Mouse (Mus musculus) MEL (cell line): ENCODE measurements around the gene Dkk3. TPM values are rescaled to one million over a fixed set of nuclear protein-coding genes. Genes with fewer than 3 reads are reported as not detected.

Source experiments
- DNase-seq: peaks from one replicate; pipeline ENCODE4 v3.0.0; 2011; ENCODE audit warnings: low read depth, low spot score
- H3K27ac ChIP-seq: 2 replicates; pipeline ENCODE4 v1.5.1; 2012; ENCODE audit warnings: low read depth, mild to moderate bottlenecking, control low read depth, low read length, moderate library complexity; ENCODE audit not compliant: control insufficient read depth
- H3K27me3 ChIP-seq, 2 experiments: fragments of 150-350 bp in 1 of 2; sonication (generic) in 1 of 2; 2 replicates each; pipeline ENCODE4 v1.6.1; 2012; ENCODE audit warnings: low read length in 2 of 2, mild to moderate bottlenecking in 2 of 2, improper control_type of control experiment in 1 of 2, moderate library complexity in 1 of 2; ENCODE audit not compliant: insufficient read depth in 2 of 2, control insufficient read depth in 1 of 2
- H3K36me3 ChIP-seq, 2 experiments: 2 replicates each; pipeline ENCODE4 v1.6.1; 2012 to 2014; ENCODE audit warnings: low read length in 2 of 2, improper control_type of control experiment in 1 of 2, inconsistent platforms in 1 of 2, mild to moderate bottlenecking in 1 of 2; ENCODE audit not compliant: insufficient read depth in 2 of 2, control insufficient read depth in 1 of 2
- H3K4me1 ChIP-seq, 2 experiments: fragments of 150-350 bp in 1 of 2; sonication (generic) in 1 of 2; 2 replicates each; pipeline ENCODE4 v1.6.1; 2012; ENCODE audit warnings: low read length in 2 of 2, improper control_type of control experiment in 1 of 2, mild to moderate bottlenecking in 1 of 2; ENCODE audit not compliant: insufficient read depth in 2 of 2, control insufficient read depth in 1 of 2
- H3K4me3 ChIP-seq, 2 experiments: fragments of 150-350 bp in 1 of 2; sonication (generic) in 1 of 2; 2 replicates each; pipeline ENCODE4 v1.5.1; 2012; ENCODE audit warnings: low read depth in 2 of 2, low read length in 2 of 2, mild to moderate bottlenecking in 2 of 2, moderate library complexity in 2 of 2, control low read depth in 1 of 2, improper control_type of control experiment in 1 of 2; ENCODE audit not compliant: control insufficient read depth in 1 of 2, insufficient read depth in 1 of 2
- H3K79me2 ChIP-seq: 2 replicates; pipeline ENCODE4 v1.6.1; 2012; ENCODE audit warnings: mild to moderate bottlenecking, low read length, moderate library complexity; ENCODE audit not compliant: control insufficient read depth, poor library complexity, insufficient read depth
- H3K9ac ChIP-seq: 2 replicates; pipeline ENCODE4 v1.6.1; 2012; ENCODE audit warnings: low read depth, mild to moderate bottlenecking, control low read depth, low read length, moderate library complexity; ENCODE audit not compliant: control insufficient read depth, poor library complexity, severe bottlenecking
- H3K9me3 ChIP-seq: fragments of 150-350 bp; sonication (generic); replicated peaks from 2 replicates; pipeline ENCODE4 v1.6.1; 2012; ENCODE audit warnings: mild to moderate bottlenecking, low read length, improper control_type of control experiment, moderate library complexity; ENCODE audit not compliant: insufficient read depth
- BHLHE40 ChIP-seq: IDR thresholded peaks from 2 replicates; pipeline ENCODE4 v1.6.1; 2012; ENCODE audit warnings: low read depth, mild to moderate bottlenecking, inconsistent platforms, low read length, improper control_type of control experiment, borderline replicate concordance
- CHD2 ChIP-seq: IDR thresholded peaks from 2 replicates; pipeline ENCODE4 v1.6.1; 2011; ENCODE audit warnings: low read length, improper control_type of control experiment
- CTCF ChIP-seq, 3 experiments: IDR thresholded peaks in 2 of 3; conservative IDR thresholded peaks in 1 of 3; 2 replicates each; pipeline ENCODE4 v1.5.1; 2011 to 2012; ENCODE audit warnings: low read length in 3 of 3, low read depth in 2 of 3, mild to moderate bottlenecking in 2 of 3, improper control_type of control experiment in 1 of 3, inconsistent platforms in 1 of 3, mixed read lengths in 1 of 3, moderate library complexity in 1 of 3; ENCODE audit not compliant: control insufficient read depth in 1 of 3, insufficient read depth in 1 of 3, poor library complexity in 1 of 3, severe bottlenecking in 1 of 3
- E2F4 ChIP-seq: IDR thresholded peaks from 2 replicates; pipeline ENCODE4 v1.6.1; 2011; ENCODE audit warnings: low read depth, low read length, improper control_type of control experiment, borderline replicate concordance
- EP300 ChIP-seq, 2 experiments: IDR thresholded peaks; 2 replicates each; pipeline ENCODE4 v1.6.1; 2011; ENCODE audit warnings: improper control_type of control experiment in 2 of 2, low read length in 2 of 2, low read depth in 1 of 2, mild to moderate bottlenecking in 1 of 2
- ETS1 ChIP-seq: IDR thresholded peaks from 2 replicates; pipeline ENCODE4 v1.6.1; 2012; ENCODE audit warnings: low read depth, mild to moderate bottlenecking, inconsistent platforms, low read length, improper control_type of control experiment, moderate library complexity
- KAT2A ChIP-seq: conservative IDR thresholded peaks from 2 replicates; pipeline ENCODE4 v1.6.1; 2012; ENCODE audit warnings: low read depth, low read length, improper control_type of control experiment, inconsistent platforms
- MAX ChIP-seq: IDR thresholded peaks from 2 replicates; pipeline ENCODE4 v1.6.1; 2011; ENCODE audit warnings: low read length, improper control_type of control experiment
- MAZ ChIP-seq: IDR thresholded peaks from 2 replicates; pipeline ENCODE4 v1.6.1; 2012; ENCODE audit warnings: low read depth, mild to moderate bottlenecking, inconsistent platforms, low read length, improper control_type of control experiment
- MXI1 ChIP-seq: IDR thresholded peaks from 2 replicates; pipeline ENCODE4 v1.6.1; 2011; ENCODE audit warnings: mild to moderate bottlenecking, low read depth, low read length, improper control_type of control experiment
- MYB ChIP-seq: IDR thresholded peaks from 2 replicates; pipeline ENCODE4 v1.6.1; 2011; ENCODE audit warnings: mild to moderate bottlenecking, low read depth, low read length, improper control_type of control experiment
- NRF1 ChIP-seq: IDR thresholded peaks from 2 replicates; pipeline ENCODE4 v1.6.1; 2014; ENCODE audit warnings: low read depth, mild to moderate bottlenecking, inconsistent platforms, low read length, improper control_type of control experiment, moderate library complexity; ENCODE audit not compliant: poor library complexity, insufficient read depth, severe bottlenecking
- POLR2AphosphoS2 ChIP-seq: IDR thresholded peaks from 2 replicates; pipeline ENCODE4 v1.6.1; 2011; ENCODE audit warnings: low read length, improper control_type of control experiment
- POLR2AphosphoS5 ChIP-seq: IDR thresholded peaks from 2 replicates; pipeline ENCODE4 v1.6.1; 2012; ENCODE audit warnings: low read depth, borderline replicate concordance, mild to moderate bottlenecking, inconsistent platforms, low read length, moderate library complexity, mixed read lengths
- RAD21 ChIP-seq: IDR thresholded peaks from 2 replicates; pipeline ENCODE4 v1.6.1; 2011; ENCODE audit warnings: mild to moderate bottlenecking, low read depth, low read length, improper control_type of control experiment
- RCOR1 ChIP-seq: IDR thresholded peaks from 2 replicates; pipeline ENCODE4 v1.6.1; 2012; ENCODE audit warnings: low read depth, mild to moderate bottlenecking, inconsistent platforms, low read length, improper control_type of control experiment
- TAL1 ChIP-seq: IDR thresholded peaks from 2 replicates; pipeline ENCODE4 v1.6.1; 2012; ENCODE audit warnings: mild to moderate bottlenecking, inconsistent platforms, low read length, moderate library complexity, mixed read lengths
- TBP ChIP-seq: IDR thresholded peaks from 2 replicates; pipeline ENCODE4 v1.8.0; 2011; ENCODE audit warnings: low read depth, low read length, improper control_type of control experiment
- TCF12 ChIP-seq: IDR thresholded peaks from 2 replicates; pipeline ENCODE4 v1.6.1; 2014; ENCODE audit warnings: low read depth, mild to moderate bottlenecking, inconsistent platforms, low read length, improper control_type of control experiment, moderate library complexity
- UBTF ChIP-seq: IDR thresholded peaks from 2 replicates; pipeline ENCODE4 v1.6.1; 2012; ENCODE audit warnings: low read depth, mild to moderate bottlenecking, inconsistent platforms, low read length, improper control_type of control experiment, moderate library complexity, borderline replicate concordance; ENCODE audit not compliant: insufficient read depth
- USF1 ChIP-seq: IDR thresholded peaks from 2 replicates; pipeline ENCODE4 v1.6.1; 2014; ENCODE audit warnings: low read depth, mild to moderate bottlenecking, inconsistent platforms, low read length, improper control_type of control experiment, moderate library complexity
- USF2 ChIP-seq, 2 experiments: IDR thresholded peaks; 2 replicates each; pipeline ENCODE4 v1.6.1; 2011 to 2012; ENCODE audit warnings: improper control_type of control experiment in 2 of 2, low read length in 2 of 2, borderline replicate concordance in 1 of 2, inconsistent platforms in 1 of 2, low read depth in 1 of 2, mild to moderate bottlenecking in 1 of 2; ENCODE audit not compliant: insufficient read depth in 1 of 2
- ZC3H11A ChIP-seq: IDR thresholded peaks from 2 replicates; pipeline ENCODE4 v1.6.1; 2012; ENCODE audit warnings: low read depth, mild to moderate bottlenecking, inconsistent platforms, low read length, improper control_type of control experiment
- ZKSCAN1 ChIP-seq: IDR thresholded peaks from 2 replicates; pipeline ENCODE4 v1.6.1; 2012; ENCODE audit warnings: low read depth, mild to moderate bottlenecking, inconsistent platforms, low read length, improper control_type of control experiment, moderate library complexity
- ZMIZ1 ChIP-seq: IDR thresholded peaks from 2 replicates; pipeline ENCODE4 v1.6.1; 2012; ENCODE audit warnings: low read depth, mild to moderate bottlenecking, inconsistent platforms, low read length, improper control_type of control experiment, moderate library complexity
- ZNF384 ChIP-seq: IDR thresholded peaks from 2 replicates; pipeline ENCODE4 v1.6.1; 2012; ENCODE audit warnings: low read depth, mild to moderate bottlenecking, inconsistent platforms, low read length, improper control_type of control experiment
- polyA plus RNA-seq, 2 experiments: library from polyadenylated mRNA; stranded (reverse) in 1 of 2; unstranded in 1 of 2; fragments of >175 nt in 1 of 2; fragments of >200 nt in 1 of 2; gene quantifications; 2 replicates each; pipeline versions ENCODE4 v1.2.1 to v1.2.4; 2012; ENCODE audit warnings: low replicate concordance in 2 of 2, low read depth in 1 of 2; ENCODE audit not compliant: insufficient read length in 2 of 2, insufficient read depth in 1 of 2, missing spikeins in 1 of 2
- total RNA-seq: library from RNA; depleted of rRNA; stranded (reverse); fragments of 300-350 nt; gene quantifications from 2 replicates; pipeline ENCODE4 v1.2.3, GENCODE M21; 2012

The Dkk3 gene
- total and polyA plus RNA-seq, 3 experiments, result not detected

GRCm38 (mm10) chr7:112127085-112127637 lies 31.7 kb downstream of the Dkk3 start:
- no peaks in the 10 kb centered on the region for H3K36me3 ChIP-seq
- TF ChIP-seq ZKSCAN1, result no peak
- TF ChIP-seq MAX, result no peak
- no peak for TF ChIP-seq ZNF384
- TF ChIP-seq MYB, result no peak
- TF ChIP-seq NRF1, result no peak
- TF ChIP-seq ZMIZ1, result no peak
- no peak for TF ChIP-seq CTCF (IDR thresholded peaks at IDR 0.05 in 2 of 3, conservative IDR thresholded peaks at IDR 0.05 in 1 of 3; ENCODE audit: control insufficient read depth in 1 of 3, insufficient read depth in 1 of 3, low read depth in 2 of 3, low read length in 3 of 3, poor library complexity in 1 of 3, severe bottlenecking in 1 of 3)
- TF ChIP-seq MXI1, result no peak
- TF ChIP-seq POLR2AphosphoS5, result no peak
- TF ChIP-seq KAT2A, result no peak
- TF ChIP-seq, all 39 proteins: peak for 0
- DNase-seq, result no peak
- no peak overlapping the region for H3K27ac ChIP-seq
- H3K27me3 ChIP-seq, result no peaks in the 10 kb centered on the region
- no peak overlapping the region for H3K4me3 ChIP-seq
- H3K9ac ChIP-seq, result no peak overlapping the region
- no peaks in the 10 kb centered on the region for H3K79me2 ChIP-seq
- no peaks in the 10 kb centered on the region for H3K9me3 ChIP-seq
- H3K4me1 ChIP-seq, result no peaks in the 10 kb centered on the region

DNA sequence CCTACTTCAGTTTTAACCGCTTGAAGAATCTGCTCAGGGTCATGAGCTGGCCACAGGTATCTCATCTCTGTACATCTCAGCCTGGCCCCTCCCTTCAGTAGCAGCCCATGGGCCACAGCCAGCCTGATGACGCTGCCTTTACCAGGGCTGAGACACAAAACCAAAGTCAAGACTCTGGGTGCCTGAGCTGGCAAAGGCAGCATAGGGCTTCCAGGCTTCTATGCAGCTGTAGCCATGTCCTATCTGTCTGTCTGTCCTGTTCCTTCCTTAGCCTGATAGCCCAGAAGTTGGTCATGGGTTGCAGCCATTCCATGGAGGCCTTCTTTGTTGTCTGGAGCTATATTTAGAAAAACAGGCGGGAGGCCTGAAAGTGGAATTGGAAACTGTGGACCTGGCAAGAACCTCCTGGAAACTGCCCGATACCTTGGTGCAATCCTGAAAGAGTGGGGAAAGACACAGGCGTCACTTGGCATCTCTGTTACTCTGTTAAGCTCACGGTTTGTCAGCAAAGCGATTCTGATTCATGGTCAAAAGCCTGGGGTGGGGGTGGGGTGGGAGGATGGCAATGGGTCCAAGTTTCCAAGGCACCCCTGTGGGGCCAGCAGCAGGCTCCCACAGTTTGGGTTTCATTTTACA lies 33.1 kb downstream of the Dkk3 start:
- no peaks in the 10 kb centered on the region for H3K36me3 ChIP-seq
- TF ChIP-seq ZC3H11A (no peak), MAZ (no peak), UBTF (no peak), MYB (no peak), TBP (no peak), ETS1 (no peak), RAD21 (no peak), BHLHE40 (no peak), POLR2AphosphoS2 (no peak), USF1 (no peak), EP300 (IDR thresholded peaks at IDR 0.05; ENCODE audit: low read depth in 1 of 2, low read length in 2 of 2) (no peak), RCOR1 (no peak), TCF12 (no peak), CHD2 (no peak), USF2 (IDR thresholded peaks at IDR 0.05; ENCODE audit: borderline replicate concordance in 1 of 2, insufficient read depth in 1 of 2, low read depth in 1 of 2, low read length in 2 of 2) (no peak), POLR2AphosphoS5 (no peak), E2F4 (no peak), CTCF (IDR thresholded peaks at IDR 0.05 in 2 of 3, conservative IDR thresholded peaks at IDR 0.05 in 1 of 3; ENCODE audit: control insufficient read depth in 1 of 3, insufficient read depth in 1 of 3, low read depth in 2 of 3, low read length in 3 of 3, poor library complexity in 1 of 3, severe bottlenecking in 1 of 3) (no peak), TAL1 (no peak)
- no peaks in the 10 kb centered on the region for H3K9me3 ChIP-seq
- no peak overlapping the region for H3K4me3 ChIP-seq
- H3K79me2 ChIP-seq, result no peaks in the 10 kb centered on the region
- H3K4me1 ChIP-seq, result no peaks in the 10 kb centered on the region
- no peak for DNase-seq
- H3K27ac ChIP-seq, result no peak overlapping the region
- H3K9ac ChIP-seq, result no peak overlapping the region
- no peaks in the 10 kb centered on the region for H3K27me3 ChIP-seq
